Mouse (Mus musculus): Measurements from ENCODE around the gene Serinc2. TPM values are rescaled to one million over a fixed set of nuclear protein-coding genes. Genes with fewer than 3 reads are reported as not detected.
A peak's percentile ranks its signal among the peaks of the same experiment; 100 is the strongest.

Serinc2 gene
- total RNA-seq, 2 experiments from 2014 or later, result 11.1 to 14.1 TPM

DNA sequence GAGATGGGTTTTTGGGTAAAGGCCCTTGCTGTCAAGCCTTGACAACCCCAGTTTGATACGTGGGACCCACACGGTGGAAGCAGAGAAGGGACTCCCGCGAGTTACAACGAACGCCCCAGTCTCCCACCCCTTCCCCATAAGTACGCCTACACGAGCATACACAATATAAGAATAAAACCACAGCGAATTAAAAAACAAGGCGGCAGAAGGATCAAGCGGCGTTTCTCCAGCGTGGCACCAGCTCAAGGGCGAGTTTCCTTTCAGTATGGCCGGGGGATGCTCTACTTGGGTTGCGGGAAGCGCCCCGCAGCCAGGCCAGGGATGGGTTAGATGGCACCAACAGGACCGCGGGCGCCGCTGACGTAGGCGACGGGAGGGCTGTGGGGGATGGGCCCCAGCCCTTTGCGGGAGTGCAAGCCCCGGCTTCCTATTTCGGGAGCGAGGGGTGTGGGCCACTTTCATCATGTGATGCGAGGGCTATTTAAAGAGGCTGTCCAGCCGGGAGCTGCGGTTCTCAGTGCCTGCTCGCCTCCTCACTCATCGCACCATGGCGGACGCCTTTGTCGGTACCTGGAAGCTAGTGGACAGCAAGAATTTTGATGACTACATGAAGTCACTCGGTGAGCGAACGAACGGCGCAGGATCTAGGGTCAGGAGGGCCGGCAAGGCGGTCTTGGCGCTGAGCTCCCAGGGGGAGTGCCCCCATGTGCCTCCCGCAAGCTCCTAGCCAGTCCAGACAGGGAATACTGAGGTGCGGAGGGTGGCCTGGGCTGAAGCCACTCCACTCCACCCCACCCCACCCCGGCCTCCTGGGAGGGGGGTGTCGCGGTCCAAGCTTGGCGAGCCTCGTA, 29.5 kb upstream of the Serinc2 start, which contains the start of the genes Fabp3 and Gm10570:
Fabp3 (plus strand) TSS at position 365 of the 851 bp plus-strand sequence.
Gm10570 (minus strand) TSS at position 444 of the 851 bp plus-strand sequence.
- DNase-seq (ENCODE audit: low spot score in 2 of 2), result peak; percentile 72 to 74
- H3K27ac ChIP-seq, result peak within 1 kb of the TSS; percentile 87
- TF ChIP-seq CTCF (conservative IDR thresholded peaks at IDR 0.05), result no peak
- peak within 1 kb of the TSS; percentile 54 for H3K4me3 ChIP-seq

DNA sequence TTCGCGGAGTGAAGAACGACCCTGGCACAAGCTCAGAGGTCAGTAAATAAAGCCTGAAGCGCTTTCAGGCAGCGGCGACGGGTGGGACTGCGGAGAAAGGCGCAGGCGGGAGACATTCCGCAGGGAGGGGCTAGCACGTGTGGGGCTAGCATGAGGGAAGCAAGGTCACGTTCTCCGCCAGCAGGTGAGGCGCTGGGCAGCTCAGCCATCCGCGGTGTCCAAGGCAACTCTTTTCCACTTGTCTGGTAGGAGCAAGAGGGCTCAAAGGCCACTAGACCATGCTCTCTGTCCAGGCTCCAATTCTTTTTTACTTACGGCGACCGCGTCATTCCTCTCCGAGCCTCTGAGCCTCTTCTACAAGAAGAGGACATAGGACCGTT, 28.8 kb upstream of the Serinc2 start:
- Histone ChIP-seq H3K27ac (peak overlapping the region; percentile 87), H3K4me3 (peak overlapping the region; percentile 54)
- TF ChIP-seq CTCF (conservative IDR thresholded peaks at IDR 0.05), result peak; percentile 37
- DNase-seq (ENCODE audit: low spot score in 2 of 2), result peak in 1 of 2 experiments; percentile 25

- Histone ChIP-seq H3K27ac (peak overlapping the region; percentile 87; the same call in 1 of the 2 replicates), H3K4me3 (peak overlapping the region; percentile 54)
These were observed 28.0 kb upstream of the Serinc2 start for GRCm38 (mm10) chr4:130306796-130307630.

DNA sequence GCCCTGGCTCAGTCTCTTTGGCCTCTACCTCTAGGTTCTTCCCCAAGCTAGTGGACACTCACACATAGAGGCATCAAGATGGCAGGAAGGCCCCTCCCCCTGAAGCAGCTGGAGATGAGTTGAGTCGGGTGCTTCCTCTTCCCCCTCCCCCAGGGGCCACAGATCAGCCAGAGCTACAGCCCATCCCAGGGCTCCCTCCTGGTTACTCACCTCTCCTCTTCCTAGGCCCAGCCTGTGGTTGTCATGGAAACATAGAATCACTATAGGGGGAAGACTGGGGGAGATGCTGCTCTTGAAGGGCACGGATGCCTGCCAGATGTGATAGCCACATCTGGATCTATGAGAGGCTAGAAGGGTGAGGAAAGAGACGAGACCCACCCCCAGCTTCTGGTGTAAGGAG, 25.7 kb upstream of the Serinc2 start:
- TF ChIP-seq CTCF (conservative IDR thresholded peaks at IDR 0.05), result no peak
- H3K4me3 ChIP-seq, result no peak overlapping the region
- DNase-seq (ENCODE audit: low spot score in 2 of 2), result no peak
- H3K27ac ChIP-seq, result no peak overlapping the region

More at GRCm38 (mm10) chr4:130306796-130307630, 28.0 kb upstream of the Serinc2 start:
- TF ChIP-seq CTCF (conservative IDR thresholded peaks at IDR 0.05), result no peak
- DNase-seq (ENCODE audit: low spot score in 2 of 2), result no peak

DNA sequence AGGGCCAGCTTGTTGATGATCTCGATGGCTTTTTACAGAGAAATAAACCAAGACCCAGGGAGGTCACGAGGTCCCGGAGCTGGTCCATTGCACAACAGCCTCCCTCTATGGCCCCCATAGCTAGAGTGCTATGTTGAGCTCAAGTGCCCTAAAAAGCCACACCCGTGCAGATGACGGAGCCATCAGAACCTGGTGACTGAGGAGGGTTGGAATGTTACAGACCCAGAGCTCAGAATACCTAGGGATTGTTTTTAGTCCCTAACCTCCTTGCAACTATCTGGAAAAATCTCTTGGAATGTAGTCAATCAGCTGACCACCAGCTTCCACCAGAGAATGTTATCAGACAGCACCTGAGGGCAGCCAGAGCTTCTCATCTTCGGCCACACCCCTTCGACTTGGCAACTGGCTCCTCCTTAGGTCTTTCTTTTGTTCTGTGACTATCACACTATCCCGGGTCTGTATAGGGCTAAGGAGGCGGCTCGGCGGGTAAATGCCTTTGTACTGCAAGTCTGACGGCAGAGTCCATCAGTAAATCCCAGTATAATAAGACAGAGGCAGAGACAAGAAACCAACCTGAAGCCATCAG, 23.4 kb upstream of the Serinc2 start:
- TF ChIP-seq CTCF (conservative IDR thresholded peaks at IDR 0.05), result no peak
- no peak overlapping the region for H3K27ac ChIP-seq

DNA sequence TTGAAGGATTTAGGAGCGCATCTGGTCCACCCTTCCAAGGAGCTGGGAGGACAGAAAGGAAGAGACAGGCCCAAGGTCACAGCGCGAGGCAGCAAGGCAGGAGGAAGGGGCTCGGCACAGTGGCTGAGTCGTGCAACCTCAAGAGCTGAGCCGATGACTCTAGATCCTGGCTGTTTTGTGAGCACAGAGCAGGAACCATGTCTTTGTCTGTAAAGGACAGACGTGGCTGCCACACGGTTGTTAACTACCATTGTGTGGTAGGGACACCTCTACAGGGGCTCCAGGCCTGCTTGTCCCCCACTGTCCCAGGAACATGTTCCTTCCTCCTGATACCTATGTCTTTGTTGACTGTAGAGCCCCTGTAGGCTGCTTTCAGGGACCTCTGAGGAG, 20.6 kb upstream of the Serinc2 start:
- Histone ChIP-seq H3K27ac (no peak overlapping the region), H3K4me3 (no peak overlapping the region)
- no peak for TF ChIP-seq CTCF (conservative IDR thresholded peaks at IDR 0.05)
- DNase-seq (ENCODE audit: low spot score in 2 of 2), result no peak

More for the DNA sequence above, 23.4 kb upstream of the Serinc2 start:
- H3K4me3 ChIP-seq, result no peak overlapping the region
- DNase-seq (ENCODE audit: low spot score in 2 of 2), result no peak

DNA sequence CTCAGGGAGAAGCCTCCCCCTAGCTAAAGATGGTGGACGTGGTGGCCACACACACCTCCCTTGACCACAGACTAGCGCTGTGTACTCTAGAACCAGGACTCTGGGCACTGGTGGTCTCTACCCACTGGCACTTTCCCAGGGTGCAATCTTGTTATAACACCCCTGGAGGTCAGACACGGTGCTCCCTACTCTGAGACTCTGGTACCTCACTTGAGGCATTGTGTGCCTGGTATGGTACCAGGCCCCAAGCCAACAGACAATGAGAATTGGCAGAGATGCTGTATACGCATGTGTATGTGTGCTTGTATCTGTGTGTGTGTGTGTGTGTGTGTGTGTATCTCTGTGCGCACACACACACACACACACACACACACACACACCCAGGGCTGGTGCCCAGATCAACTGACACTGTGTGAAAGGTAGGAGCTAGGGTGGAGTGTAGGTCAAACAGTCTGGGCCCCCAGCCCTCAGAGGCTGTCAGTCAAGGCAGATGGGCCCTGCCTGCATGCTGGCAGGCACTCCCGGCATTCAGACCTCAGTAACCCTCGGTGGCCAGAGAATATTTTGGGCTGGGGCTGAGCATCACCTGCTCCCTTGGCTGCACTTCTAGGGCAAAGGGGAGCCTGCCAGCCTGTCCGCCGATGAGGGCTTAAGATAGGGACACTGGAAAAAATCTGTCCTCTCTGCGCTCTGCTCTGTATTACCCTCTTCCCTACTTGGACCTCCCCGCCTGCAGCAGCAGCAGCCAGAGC, 20.0 kb upstream of the Serinc2 start:
- TF ChIP-seq CTCF (conservative IDR thresholded peaks at IDR 0.05), result no peak
- H3K27ac ChIP-seq, result no peak overlapping the region
- DNase-seq (ENCODE audit: low spot score in 2 of 2), result no peak
- no peak overlapping the region for H3K4me3 ChIP-seq

- DNase-seq (ENCODE audit: low spot score in 2 of 2), result no peak
- TF ChIP-seq CTCF (conservative IDR thresholded peaks at IDR 0.05), result peak; percentile 80
These were observed 18.1 kb upstream of the Serinc2 start for GRCm38 (mm10) chr4:130297123-130297529.

DNA sequence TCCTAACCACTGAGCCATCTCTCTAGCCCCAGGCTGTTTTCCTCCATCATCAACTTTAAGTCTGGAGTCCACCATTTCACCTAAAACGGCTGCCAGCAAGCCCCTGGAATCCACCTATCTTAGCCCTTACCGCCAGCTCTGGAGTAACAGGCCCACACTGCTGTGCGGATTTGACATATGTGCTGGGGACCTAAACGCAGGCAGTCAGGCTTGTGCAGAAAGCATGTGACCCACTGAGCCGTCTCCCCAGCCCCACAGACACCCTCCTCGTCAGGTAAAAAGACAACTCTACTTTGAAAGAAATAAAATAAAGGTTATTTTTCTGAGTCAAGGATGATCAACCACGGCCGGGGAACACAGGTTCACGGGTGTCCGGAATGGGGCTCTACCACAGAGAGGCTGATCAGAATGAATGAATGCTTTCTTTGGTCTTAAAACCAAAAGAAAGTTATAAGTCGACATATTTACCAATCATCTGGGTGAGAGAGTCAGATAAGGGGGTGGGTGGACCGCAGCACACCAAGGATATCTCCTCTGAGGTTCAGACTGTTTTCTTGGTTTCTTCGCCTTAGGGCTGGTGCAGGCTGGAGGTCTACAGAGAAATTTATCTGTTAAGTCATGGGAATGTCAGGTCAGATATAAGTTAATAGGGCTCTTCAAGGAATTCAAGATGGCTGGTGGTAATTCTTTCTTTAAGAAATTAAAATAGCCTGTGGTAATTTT, 17.4 kb upstream of the Serinc2 start:
- DNase-seq (ENCODE audit: low spot score in 2 of 2), result no peak
- Histone ChIP-seq H3K27ac (no peak overlapping the region), H3K4me3 (no peak overlapping the region)
- no peak for TF ChIP-seq CTCF (conservative IDR thresholded peaks at IDR 0.05)

More at GRCm38 (mm10) chr4:130297123-130297529, 18.1 kb upstream of the Serinc2 start:
- no peak overlapping the region for H3K4me3 ChIP-seq
- H3K27ac ChIP-seq, result no peak overlapping the region

GRCm38 (mm10) chr4:130295047-130295745, 16.2 kb upstream of the Serinc2 start:
- no peak overlapping the region for H3K4me3 ChIP-seq
- TF ChIP-seq CTCF (conservative IDR thresholded peaks at IDR 0.05), result peak; percentile 22
- no peak for DNase-seq (ENCODE audit: low spot score in 2 of 2)
- H3K27ac ChIP-seq, result no peak overlapping the region

DNA sequence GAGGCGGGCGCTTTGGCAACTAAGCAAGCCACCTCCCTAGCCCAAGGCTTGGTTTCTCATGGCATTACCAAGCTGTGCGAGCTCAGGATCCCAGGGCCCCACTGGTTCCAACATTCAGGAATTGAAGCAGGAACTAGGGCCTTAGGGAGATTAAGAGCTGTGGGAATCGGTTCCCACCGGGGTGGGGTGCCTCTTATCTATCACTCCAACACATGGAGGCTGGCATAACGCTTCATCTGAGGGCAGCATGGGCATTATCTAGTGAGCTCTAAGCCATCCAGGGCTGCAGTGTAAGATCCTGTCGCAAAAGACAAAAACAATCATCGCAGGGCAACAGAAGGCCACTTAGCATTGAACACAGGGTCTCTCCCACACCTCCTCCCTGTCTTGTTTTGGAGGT, 15.5 kb upstream of the Serinc2 start:
- DNase-seq (ENCODE audit: low spot score in 2 of 2), result no peak
- Histone ChIP-seq H3K27ac (no peak overlapping the region), H3K4me3 (no peak overlapping the region)
- no peak for TF ChIP-seq CTCF (conservative IDR thresholded peaks at IDR 0.05)

Measured in layer of hippocampus, adult 2 months (tissue).